Mouse (Mus musculus): ENCODE data around the gene Gm26558. TPM values are rescaled to one million over a fixed set of nuclear protein-coding genes. Genes with fewer than 3 reads are reported as not detected.

Gm26558 gene
- total RNA-seq, 1 experiment: 0.27 TPM

GRCm38 (mm10) chr2:70672476-70672875, 10.6 kb upstream of the Gm26558 start:
- H3K9me3 ChIP-seq (ENCODE audit: control insufficient read depth, insufficient read depth, low read depth, low read length): no peaks in the 10 kb centered on the region
- in situ Hi-C loops (cut with MboI; ENCODE audit: low sequenced_read_pairs in 2 of 2, unreplicated experiment in 2 of 2): no loop called here
- H3K27ac ChIP-seq (ENCODE audit: insufficient read depth, low read depth, low read length, poor library complexity, severe bottlenecking): no peak overlapping the region
- no peaks in the 10 kb centered on the region; the same call in 1 of the 2 replicates for H3K36me3 ChIP-seq (ENCODE audit: control insufficient read depth, insufficient read depth, low read length, poor library complexity, severe bottlenecking)
- TF ChIP-seq CHD2 (IDR thresholded peaks at IDR 0.05; ENCODE audit: low read depth, low read length) (no peak), ZC3H11A (IDR thresholded peaks at IDR 0.05; ENCODE audit: borderline replicate concordance, low read depth, low read length) (no peak), HCFC1 (IDR thresholded peaks at IDR 0.05; ENCODE audit: borderline replicate concordance, insufficient read depth, low read length) (no peak), MAFK (IDR thresholded peaks at IDR 0.05; ENCODE audit: insufficient read depth, low read depth, low read length) (no peak), ZNF384 (IDR thresholded peaks at IDR 0.05; ENCODE audit: low read depth, low read length) (no peak)
- no peak for DNase-seq (ENCODE audit: low read depth, low spot score)
- no peak overlapping the region for H3K4me3 ChIP-seq (ENCODE audit: insufficient read depth in 1 of 2, low read depth in 1 of 2, low read length in 2 of 2, poor library complexity in 1 of 2, severe bottlenecking in 1 of 2)
- no peaks in the 10 kb centered on the region; a peak in 1 of 4 replicates for H3K4me1 ChIP-seq (ENCODE audit: control insufficient read depth in 2 of 2, insufficient read depth in 2 of 2, low read length in 2 of 2, poor library complexity in 1 of 2)
- H3K9ac ChIP-seq (ENCODE audit: insufficient read depth, low read depth, low read length, poor library complexity, severe bottlenecking): no peak overlapping the region

GRCm38 (mm10) chr2:70669896-70670295, 8.0 kb upstream of the Gm26558 start:
- TF ChIP-seq MAFK (IDR thresholded peaks at IDR 0.05; ENCODE audit: insufficient read depth, low read depth, low read length) (no peak), HCFC1 (IDR thresholded peaks at IDR 0.05; ENCODE audit: borderline replicate concordance, insufficient read depth, low read length) (no peak), CHD2 (IDR thresholded peaks at IDR 0.05; ENCODE audit: low read depth, low read length) (no peak), ZNF384 (IDR thresholded peaks at IDR 0.05; ENCODE audit: low read depth, low read length) (no peak), ZC3H11A (IDR thresholded peaks at IDR 0.05; ENCODE audit: borderline replicate concordance, low read depth, low read length) (no peak)
- Histone ChIP-seq H3K9me3 (ENCODE audit: control insufficient read depth, insufficient read depth, low read depth, low read length) (no peaks in the 10 kb centered on the region), H3K9ac (ENCODE audit: insufficient read depth, low read depth, low read length, poor library complexity, severe bottlenecking) (no peak overlapping the region), H3K4me1 (ENCODE audit: control insufficient read depth in 2 of 2, insufficient read depth in 2 of 2, low read length in 2 of 2, poor library complexity in 1 of 2) (no peaks in the 10 kb centered on the region), H3K27ac (ENCODE audit: insufficient read depth, low read depth, low read length, poor library complexity, severe bottlenecking) (no peak overlapping the region), H3K4me3 (ENCODE audit: insufficient read depth in 1 of 2, low read depth in 1 of 2, low read length in 2 of 2, poor library complexity in 1 of 2, severe bottlenecking in 1 of 2) (no peak overlapping the region), H3K36me3 (ENCODE audit: control insufficient read depth, insufficient read depth, low read length, poor library complexity, severe bottlenecking) (no peaks in the 10 kb centered on the region)
- in situ Hi-C loops (cut with MboI; ENCODE audit: low sequenced_read_pairs in 2 of 2, unreplicated experiment in 2 of 2): no loop called here
- DNase-seq (ENCODE audit: low read depth, low spot score): no peak

DNA sequence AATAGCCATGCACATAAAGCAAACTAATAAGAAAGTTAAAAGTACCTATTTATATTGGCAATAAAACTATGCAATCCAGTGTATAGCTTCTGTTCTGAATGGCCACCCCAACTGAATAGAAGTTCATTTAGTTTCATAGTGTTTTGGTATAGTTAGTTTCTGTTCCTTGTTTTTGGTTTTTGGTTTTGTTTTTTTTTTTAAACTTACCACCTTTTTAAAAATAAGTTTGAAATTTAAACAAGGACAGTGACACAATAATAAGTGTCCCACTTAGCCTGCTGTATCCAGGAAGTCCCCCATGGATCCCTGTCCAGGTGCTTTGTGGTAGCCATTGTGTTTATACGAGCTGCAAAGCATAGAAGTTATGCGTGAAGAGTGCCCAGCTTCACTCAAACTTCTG, 7.3 kb upstream of the Gm26558 start:
- no peak for TF ChIP-seq ZNF384 (IDR thresholded peaks at IDR 0.05; ENCODE audit: low read depth, low read length)
- no peak for TF ChIP-seq HCFC1 (IDR thresholded peaks at IDR 0.05; ENCODE audit: borderline replicate concordance, insufficient read depth, low read length)
- TF ChIP-seq MAFK (IDR thresholded peaks at IDR 0.05; ENCODE audit: insufficient read depth, low read depth, low read length): no peak
- TF ChIP-seq ZC3H11A (IDR thresholded peaks at IDR 0.05; ENCODE audit: borderline replicate concordance, low read depth, low read length): no peak
- no peak for TF ChIP-seq CHD2 (IDR thresholded peaks at IDR 0.05; ENCODE audit: low read depth, low read length)
- in situ Hi-C loops (cut with MboI; ENCODE audit: low sequenced_read_pairs in 2 of 2, unreplicated experiment in 2 of 2): no loop called here
- Histone ChIP-seq H3K27ac (ENCODE audit: insufficient read depth, low read depth, low read length, poor library complexity, severe bottlenecking) (no peak overlapping the region), H3K4me1 (ENCODE audit: control insufficient read depth in 2 of 2, insufficient read depth in 2 of 2, low read length in 2 of 2, poor library complexity in 1 of 2) (no peaks in the 10 kb centered on the region), H3K9me3 (ENCODE audit: control insufficient read depth, insufficient read depth, low read depth, low read length) (no peaks in the 10 kb centered on the region), H3K36me3 (ENCODE audit: control insufficient read depth, insufficient read depth, low read length, poor library complexity, severe bottlenecking) (no peaks in the 10 kb centered on the region), H3K4me3 (ENCODE audit: insufficient read depth in 1 of 2, low read depth in 1 of 2, low read length in 2 of 2, poor library complexity in 1 of 2, severe bottlenecking in 1 of 2) (no peak overlapping the region), H3K9ac (ENCODE audit: insufficient read depth, low read depth, low read length, poor library complexity, severe bottlenecking) (no peak overlapping the region)
- DNase-seq (ENCODE audit: low read depth, low spot score): no peak

GRCm38 (mm10) chr2:70667016-70667415, 5.1 kb upstream of the Gm26558 start:
- DNase-seq (ENCODE audit: low read depth, low spot score): no peak
- Histone ChIP-seq H3K27ac (ENCODE audit: insufficient read depth, low read depth, low read length, poor library complexity, severe bottlenecking) (no peak overlapping the region), H3K9me3 (ENCODE audit: control insufficient read depth, insufficient read depth, low read depth, low read length) (no peaks in the 10 kb centered on the region), H3K36me3 (ENCODE audit: control insufficient read depth, insufficient read depth, low read length, poor library complexity, severe bottlenecking) (no peaks in the 10 kb centered on the region), H3K9ac (ENCODE audit: insufficient read depth, low read depth, low read length, poor library complexity, severe bottlenecking) (no peak overlapping the region), H3K4me1 (ENCODE audit: control insufficient read depth in 2 of 2, insufficient read depth in 2 of 2, low read length in 2 of 2, poor library complexity in 1 of 2) (peaks cover 0 to 5% of the 10 kb centered on the region in 2 experiments; a peak in 1 of 4 replicates), H3K4me3 (ENCODE audit: insufficient read depth in 1 of 2, low read depth in 1 of 2, low read length in 2 of 2, poor library complexity in 1 of 2, severe bottlenecking in 1 of 2) (no peak overlapping the region)
- no peak for TF ChIP-seq HCFC1 (IDR thresholded peaks at IDR 0.05; ENCODE audit: borderline replicate concordance, insufficient read depth, low read length)
- TF ChIP-seq MAFK (IDR thresholded peaks at IDR 0.05; ENCODE audit: insufficient read depth, low read depth, low read length): no peak
- no peak for TF ChIP-seq CHD2 (IDR thresholded peaks at IDR 0.05; ENCODE audit: low read depth, low read length)
- TF ChIP-seq ZNF384 (IDR thresholded peaks at IDR 0.05; ENCODE audit: low read depth, low read length): no peak
- no peak for TF ChIP-seq ZC3H11A (IDR thresholded peaks at IDR 0.05; ENCODE audit: borderline replicate concordance, low read depth, low read length)
- in situ Hi-C loops (cut with MboI; ENCODE audit: low sequenced_read_pairs in 2 of 2, unreplicated experiment in 2 of 2): no loop called here

DNA sequence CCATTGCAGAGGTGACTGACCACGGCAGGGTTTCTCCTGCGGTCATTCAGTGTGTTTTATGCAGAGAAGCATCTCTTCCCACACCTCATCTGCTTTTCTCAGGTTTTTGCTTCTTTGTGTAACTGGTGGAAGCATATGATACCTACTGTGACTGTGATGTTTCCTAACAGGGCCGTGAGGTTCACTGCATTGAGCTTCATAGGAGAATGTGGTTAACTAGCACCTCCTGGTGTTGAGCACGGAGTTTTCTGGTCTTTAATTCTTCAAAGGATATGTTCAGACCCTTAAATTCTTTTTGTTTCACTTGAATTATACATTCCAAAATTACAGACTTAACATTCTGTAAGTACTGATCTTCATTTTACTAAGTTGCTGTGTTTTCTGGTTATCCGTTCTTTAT, 1.9 kb upstream of the Gm26558 start:
- no peak overlapping the region for H3K9ac ChIP-seq (ENCODE audit: insufficient read depth, low read depth, low read length, poor library complexity, severe bottlenecking)
- in situ Hi-C loops (cut with MboI; ENCODE audit: low sequenced_read_pairs in 2 of 2, unreplicated experiment in 2 of 2): no loop called here
- DNase-seq (ENCODE audit: low read depth, low spot score): no peak
- H3K27ac ChIP-seq (ENCODE audit: insufficient read depth, low read depth, low read length, poor library complexity, severe bottlenecking): no peak overlapping the region
- no peaks in the 10 kb centered on the region for H3K36me3 ChIP-seq (ENCODE audit: control insufficient read depth, insufficient read depth, low read length, poor library complexity, severe bottlenecking)
- no peak overlapping the region for H3K4me3 ChIP-seq (ENCODE audit: insufficient read depth in 1 of 2, low read depth in 1 of 2, low read length in 2 of 2, poor library complexity in 1 of 2, severe bottlenecking in 1 of 2)
- TF ChIP-seq HCFC1 (IDR thresholded peaks at IDR 0.05; ENCODE audit: borderline replicate concordance, insufficient read depth, low read length) (no peak), ZC3H11A (IDR thresholded peaks at IDR 0.05; ENCODE audit: borderline replicate concordance, low read depth, low read length) (no peak), ZNF384 (IDR thresholded peaks at IDR 0.05; ENCODE audit: low read depth, low read length) (no peak)
- no peaks in the 10 kb centered on the region for H3K9me3 ChIP-seq (ENCODE audit: control insufficient read depth, insufficient read depth, low read depth, low read length)
- H3K4me1 ChIP-seq (ENCODE audit: control insufficient read depth in 2 of 2, insufficient read depth in 2 of 2, low read length in 2 of 2, poor library complexity in 1 of 2): peaks cover 0 to 5% of the 10 kb centered on the region in 2 experiments; a peak in 1 of 4 replicates

Data from ES-E14 (cell line).